Mouse (Mus musculus) large intestine, adult 2 months (tissue): Measurements from ENCODE around the gene Jag2. TPM values are rescaled to one million over a fixed set of nuclear protein-coding genes. Genes with fewer than 3 reads are reported as not detected.

Source experiments
- DNase-seq: peaks from one replicate; pipeline ENCODE4 v3.0.0-alpha.2; 2012; ENCODE audit warnings: low read depth, low spot score
- whole genome bisulfite sequencing: fragments of 180-500 bp; shearing (Covaris S2); methylation state at CpG from one replicate; pipeline ENCODE4 v1.1.7; 2018; 5-methylcytosine and 5-hydroxymethylcytosine counted together
- polyA plus RNA-seq: library from polyadenylated mRNA; depleted of rRNA; stranded (reverse); fragments of >200 nt; gene quantifications from 2 replicates; pipeline ENCODE4 v1.2.3, GENCODE M21; 2012; rRNA removed

Gene Jag2
- 4.6 and 6.0 TPM in 2 replicates for polyA plus RNA-seq

DNA sequence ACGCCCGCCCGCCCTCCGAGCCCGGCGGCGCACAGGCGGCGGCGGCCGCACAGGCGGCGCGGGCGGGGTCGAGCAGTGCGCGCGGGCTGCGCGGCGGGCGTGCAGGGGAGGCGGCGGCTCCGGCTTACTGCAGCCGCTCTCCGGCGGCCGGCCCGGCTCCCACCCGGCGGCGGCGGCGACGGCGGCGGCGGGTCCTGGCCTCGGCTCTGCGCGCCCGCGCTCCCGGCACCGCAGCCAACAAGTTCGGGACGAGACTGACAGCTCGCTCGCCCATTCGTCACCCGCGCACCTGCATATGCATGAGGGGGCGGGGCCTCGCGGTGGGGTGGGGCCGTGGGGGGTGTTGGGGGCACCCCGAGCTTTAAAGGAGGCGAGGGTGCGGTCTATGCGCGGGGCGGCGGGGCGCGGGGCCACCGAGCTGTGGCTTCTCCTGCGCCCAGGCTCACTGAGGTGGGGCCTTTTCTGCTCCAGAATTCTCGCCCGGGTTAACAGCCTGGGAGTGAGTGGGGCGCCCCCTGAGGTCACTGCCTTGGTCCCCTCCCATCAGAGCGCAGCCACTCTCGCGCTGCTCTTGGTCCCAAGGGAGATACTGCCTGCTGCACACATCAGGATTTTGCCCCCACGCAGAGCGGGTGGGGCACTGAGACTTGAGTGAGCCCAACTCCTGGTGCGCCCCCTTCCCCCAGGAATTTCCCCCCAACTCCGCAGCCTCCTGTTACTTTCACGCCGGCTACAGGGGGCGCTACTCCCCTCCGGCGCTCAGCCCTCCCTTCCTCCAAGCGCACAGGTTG is at the start of gene Jag2:
Gene Jag2, minus strand, starts transcription at position 215 of the 791 bp plus-strand sequence.
- WGBS, result 6% methylated on average over 85 of the region's 85 CpGs
- DNase-seq, result no peak

DNA sequence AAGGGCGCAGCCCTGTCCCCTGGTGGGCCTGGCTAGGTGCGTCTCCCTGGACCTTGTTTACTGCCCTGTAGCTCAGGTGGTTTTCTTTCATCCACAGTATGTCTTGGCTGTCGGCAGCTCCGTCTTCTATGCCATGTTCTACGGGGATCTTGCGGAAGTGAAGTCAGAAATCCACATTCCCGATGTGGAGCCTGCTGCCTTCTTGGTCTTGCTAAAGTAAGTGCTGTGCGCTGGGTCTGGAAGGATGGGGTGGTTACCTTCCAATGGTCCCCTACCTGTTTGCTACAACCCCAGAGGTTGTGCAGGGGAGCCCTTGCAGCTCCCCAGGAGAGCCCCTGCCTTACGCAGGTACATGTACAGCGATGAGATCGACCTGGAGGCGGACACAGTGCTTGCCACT is 47.6 kb upstream of the Jag2 start:
- WGBS, result 37% methylated on average over 12 of the region's 12 CpGs
- no peak for DNase-seq

DNA sequence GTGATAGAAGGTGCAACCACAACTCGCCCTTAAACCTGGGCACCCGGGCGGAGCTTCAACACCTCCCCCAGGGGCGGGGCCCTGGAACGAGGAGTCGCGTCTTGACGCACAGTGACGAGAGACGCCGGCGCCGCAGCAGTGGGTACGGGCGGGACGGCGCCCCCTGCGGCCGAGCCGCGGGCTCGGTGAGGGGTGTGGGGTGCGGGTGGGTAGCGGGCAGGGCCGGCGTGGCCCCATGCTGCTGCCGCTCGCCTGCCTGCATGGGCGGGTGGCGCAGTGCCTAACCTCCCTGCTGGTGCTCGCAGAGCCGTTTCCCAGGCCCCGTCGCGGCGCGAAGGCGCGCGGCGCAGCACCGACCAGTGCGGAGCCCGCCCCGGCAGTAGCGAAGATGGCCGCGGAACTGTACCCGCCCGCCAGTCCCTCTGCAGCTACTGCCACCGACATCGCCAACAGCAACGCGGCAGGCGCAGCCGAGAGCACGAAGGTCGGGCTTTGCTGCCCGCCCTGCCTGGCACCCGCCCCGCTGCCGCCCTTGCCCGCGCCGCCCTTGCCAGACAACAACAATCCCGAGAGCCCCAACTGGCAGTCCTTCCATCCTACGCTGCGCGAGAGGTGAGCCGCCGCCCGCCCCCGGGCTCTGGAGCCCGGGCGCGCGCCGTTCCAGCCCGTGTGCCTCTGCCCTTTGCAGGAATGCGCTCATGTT is 46.9 kb upstream of the Jag2 start, which contains the start of gene Btbd6:
Gene Btbd6, plus strand, starts transcription at position 112 of the 703 bp plus-strand sequence.
- DNase-seq, result peak; percentile 67
- WGBS, result under 1% methylated on average over 80 of the region's 80 CpGs

DNA sequence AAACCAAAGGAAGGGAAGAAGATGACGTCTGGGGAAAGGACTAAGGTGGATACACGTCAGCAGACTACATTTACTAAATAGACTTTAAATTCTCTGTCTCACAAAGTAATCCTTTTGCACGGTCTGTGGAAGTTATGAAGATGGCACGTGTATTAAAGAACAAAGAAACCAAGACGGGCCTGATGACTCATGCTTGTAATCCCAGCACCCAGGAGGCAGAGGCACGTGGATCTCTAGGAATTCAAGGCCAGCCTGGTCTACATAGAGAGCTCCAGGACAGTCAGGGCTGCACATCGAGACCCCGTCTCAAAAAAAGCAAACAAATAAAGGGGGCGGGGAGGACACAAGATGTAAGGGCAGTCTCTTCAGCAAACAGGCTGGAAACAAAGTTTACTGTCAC is 45.2 kb upstream of the Jag2 start:
- 81% methylated on average over 9 of the region's 9 CpGs for WGBS
- DNase-seq, result no peak

DNA sequence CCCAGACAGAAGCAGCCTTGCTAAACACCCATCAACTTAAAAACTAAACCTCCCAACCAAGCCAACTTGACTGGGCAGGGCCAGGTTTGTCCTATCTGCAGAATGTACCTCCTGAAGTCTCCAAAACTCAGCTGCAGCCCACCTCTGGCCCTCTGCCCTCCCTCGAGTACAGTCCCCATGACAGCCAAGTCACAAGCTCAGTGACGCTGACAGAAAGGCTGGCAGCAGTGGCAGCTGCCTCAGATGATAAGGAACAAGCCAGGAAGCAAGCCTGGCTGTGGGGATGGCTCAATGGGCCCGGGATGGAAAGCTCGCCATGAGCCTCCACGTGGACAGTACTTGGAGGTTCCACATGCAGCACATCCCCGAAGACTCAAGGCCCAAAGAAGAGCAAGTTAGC is 40.0 kb upstream of the Jag2 start:
- WGBS, result 92% methylated on average over 6 of the region's 6 CpGs
- no peak for DNase-seq

DNA sequence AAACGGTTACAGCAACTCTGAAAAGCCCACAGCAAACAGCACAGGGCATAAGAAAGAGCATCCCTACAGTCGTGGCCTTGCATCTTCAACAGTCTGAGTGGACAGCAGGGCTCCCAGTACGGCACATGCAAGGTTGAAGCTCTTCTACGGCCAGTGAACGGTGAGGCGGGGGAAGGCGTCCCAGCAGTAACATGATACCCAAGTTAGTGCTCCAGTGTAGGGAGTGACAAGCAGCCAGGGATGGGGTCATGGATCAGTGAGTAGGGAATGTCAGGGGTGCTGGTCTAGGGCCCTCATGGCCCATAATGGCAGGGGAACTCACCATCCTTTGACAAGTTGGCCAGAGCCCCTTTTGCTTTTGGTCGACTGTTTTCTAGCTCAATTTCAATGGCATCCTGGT is 39.4 kb upstream of the Jag2 start:
- 72% methylated on average over 8 of the region's 8 CpGs for WGBS
- DNase-seq, result no peak

DNA sequence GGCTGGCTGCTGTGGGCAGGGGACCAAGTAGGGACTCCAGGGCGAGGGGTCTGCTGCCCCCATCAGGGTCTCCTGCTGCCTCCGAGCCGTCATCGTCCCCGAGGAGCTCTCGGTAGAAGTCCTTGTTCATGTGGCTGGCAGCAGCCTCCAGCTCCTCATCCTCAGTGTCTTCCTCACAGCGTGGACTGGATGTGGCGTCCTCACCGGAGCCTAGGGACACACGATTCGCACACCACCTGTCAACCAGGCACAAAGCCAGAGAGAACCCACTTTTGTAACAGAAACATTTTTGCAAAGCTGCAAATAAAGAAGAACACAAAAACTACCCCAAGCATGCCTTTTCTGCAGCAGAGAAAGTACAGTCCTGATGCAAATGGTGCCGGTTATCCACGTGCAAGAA is 36.2 kb upstream of the Jag2 start:
- WGBS, result 94% methylated on average over 13 of the region's 13 CpGs
- no peak for DNase-seq

DNA sequence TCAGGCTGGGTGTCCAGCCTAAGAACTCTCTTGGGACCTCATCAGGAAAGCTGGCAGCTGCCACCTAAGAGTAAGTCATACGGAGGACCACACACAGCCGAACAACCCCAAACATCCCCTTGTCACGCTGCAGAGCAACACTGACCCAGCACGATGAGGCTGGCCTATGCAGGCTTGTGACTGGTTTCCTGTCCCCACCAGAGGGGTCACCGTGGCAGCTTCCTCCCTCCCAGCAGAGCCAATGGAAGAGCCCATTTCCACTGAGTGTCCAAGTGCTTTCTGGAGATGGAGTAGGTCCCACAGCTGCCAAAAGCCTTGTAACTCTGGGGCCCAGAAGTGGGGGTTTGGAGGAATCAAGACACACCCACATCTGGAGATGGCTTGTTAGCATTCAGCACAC is 32.3 kb upstream of the Jag2 start:
- 68% methylated on average over 5 of the region's 5 CpGs for WGBS
- no peak for DNase-seq

DNA sequence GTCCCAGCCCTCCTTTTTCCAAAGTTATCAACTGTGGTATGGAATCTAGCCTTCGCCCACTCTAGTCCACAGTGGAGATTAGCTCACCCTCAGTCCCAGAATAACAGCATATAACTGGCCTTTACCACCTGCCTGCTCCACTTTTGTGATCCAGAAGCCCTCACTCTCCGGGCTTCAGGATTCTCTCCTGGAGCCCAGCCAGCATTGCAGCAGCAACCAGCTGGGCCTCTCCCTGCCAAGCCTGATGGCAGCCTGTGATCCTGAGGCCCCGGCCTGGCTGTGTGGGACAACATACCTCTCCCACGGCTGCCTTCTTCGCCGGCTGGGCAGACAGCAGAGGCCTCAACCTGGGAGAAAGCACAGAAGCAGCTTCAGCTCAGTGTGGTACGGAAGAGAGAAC is 31.9 kb upstream of the Jag2 start:
- 70% methylated on average over 7 of the region's 7 CpGs for WGBS
- no peak for DNase-seq

DNA sequence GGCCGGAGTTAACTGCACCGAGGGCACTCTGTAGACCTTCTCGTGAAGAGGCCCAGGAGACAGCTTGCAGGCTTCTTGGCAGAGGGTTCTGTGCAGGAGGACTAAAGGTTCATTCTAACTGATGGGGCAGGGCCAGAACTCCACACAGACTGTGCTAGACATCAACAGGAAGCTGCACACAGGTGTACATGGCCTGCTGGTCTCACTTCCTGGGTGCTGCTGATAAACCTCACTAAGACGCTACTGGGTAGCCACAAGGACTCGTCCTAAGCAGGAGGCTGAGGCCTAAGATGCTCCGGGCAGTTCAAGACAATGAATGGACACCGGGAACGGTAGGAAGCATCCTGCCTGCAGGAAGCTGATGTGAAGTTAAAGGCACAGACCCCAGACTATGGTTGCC is 29.8 kb upstream of the Jag2 start:
- DNase-seq, result no peak
- 87% methylated on average over 8 of the region's 8 CpGs for WGBS

DNA sequence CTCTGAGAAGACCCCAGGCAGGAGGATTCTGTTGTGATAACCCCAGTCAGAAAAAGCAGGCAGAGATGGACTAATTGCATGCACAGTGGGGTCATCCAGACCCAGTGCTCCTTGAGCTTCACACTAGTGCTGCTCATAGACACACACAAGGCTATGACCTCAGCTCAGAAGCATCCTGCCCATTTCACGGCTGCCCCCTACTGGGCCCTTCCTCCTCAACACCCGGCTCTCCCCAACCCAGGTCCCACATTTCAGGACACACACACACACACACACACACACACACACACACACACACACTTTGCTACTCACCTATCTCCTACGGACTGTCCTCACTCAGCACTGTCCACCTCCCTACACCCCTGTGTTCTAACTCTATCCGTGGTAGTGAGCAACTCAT is 28.7 kb upstream of the Jag2 start:
- WGBS, result 36% methylated on average over 4 of the region's 4 CpGs
- no peak for DNase-seq

DNA sequence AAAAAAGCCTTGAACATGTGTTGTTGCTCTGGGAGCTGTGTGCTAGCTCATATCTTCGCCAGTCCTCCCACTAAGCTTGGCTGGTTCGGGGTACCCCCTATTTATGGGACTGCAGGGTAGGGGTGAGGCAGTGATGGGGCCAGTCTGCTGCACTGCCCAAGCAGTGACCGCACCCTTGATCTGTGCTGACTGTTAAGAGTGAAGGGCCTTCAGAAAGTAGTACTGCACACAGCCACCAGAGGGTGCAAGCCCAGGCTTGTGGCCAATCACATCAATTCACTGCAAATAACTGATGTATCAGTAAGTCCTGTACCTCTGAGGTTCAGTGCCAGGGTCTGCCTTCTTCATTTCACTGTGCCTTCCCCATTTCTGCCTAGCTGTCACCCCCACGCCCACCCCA is 26.2 kb upstream of the Jag2 start:
- no peak for DNase-seq
- 32% methylated on average over 4 of the region's 4 CpGs for WGBS

DNA sequence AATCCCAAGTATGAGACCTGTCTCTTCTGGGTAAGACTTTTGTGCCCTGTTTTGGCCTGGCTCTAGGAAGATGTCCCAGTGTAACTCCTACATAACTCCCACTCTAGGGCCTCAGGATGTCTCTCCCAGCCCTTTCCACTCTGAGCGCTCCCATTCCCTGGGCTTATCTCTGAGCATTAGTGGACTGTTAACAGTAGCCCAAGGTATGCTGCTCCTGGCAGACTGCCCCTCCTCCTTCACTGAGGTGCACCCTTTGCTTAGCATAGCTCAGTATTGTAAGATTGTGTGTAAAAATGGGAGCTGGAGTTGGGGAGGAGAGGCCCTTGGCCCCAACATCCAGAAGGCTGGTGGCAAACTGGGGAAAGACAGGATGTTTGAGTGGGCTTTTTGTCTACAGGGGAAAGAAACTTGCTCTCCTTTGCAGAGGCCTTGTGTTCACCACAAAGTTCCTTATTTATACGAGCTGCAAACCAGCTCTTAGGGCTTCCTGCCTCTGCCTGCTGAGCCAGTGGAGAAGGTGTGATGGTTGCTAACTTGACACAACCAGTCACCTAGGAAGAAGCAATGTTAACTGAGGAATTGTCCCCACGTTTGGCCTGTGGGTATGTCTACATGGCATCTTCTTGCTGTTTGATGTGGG is 23.5 kb upstream of the Jag2 start:
- WGBS, result 70% methylated on average over 3 of the region's 3 CpGs
- DNase-seq, result no peak

DNA sequence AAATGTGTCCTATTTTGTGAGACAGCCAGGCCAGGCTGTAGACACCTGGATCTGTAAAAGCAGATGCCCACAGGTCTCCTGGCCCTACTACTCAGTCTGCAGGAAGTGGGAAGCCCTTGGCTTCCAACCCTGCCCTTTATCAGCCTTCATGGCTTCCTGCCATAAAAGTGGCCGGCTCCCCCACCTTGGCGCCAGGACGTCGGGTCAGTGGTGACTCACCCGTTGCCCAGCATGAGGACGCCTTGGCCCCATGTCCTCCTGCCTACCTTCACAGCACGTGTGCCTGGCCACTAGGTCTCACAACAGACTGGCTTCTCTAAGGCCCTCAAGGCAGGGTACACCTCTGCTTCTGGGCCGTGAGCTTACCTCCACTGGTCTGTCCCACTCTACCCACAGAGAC is 22.9 kb upstream of the Jag2 start:
- no peak for DNase-seq
- WGBS, result 11% methylated on average over 8 of the region's 8 CpGs

DNA sequence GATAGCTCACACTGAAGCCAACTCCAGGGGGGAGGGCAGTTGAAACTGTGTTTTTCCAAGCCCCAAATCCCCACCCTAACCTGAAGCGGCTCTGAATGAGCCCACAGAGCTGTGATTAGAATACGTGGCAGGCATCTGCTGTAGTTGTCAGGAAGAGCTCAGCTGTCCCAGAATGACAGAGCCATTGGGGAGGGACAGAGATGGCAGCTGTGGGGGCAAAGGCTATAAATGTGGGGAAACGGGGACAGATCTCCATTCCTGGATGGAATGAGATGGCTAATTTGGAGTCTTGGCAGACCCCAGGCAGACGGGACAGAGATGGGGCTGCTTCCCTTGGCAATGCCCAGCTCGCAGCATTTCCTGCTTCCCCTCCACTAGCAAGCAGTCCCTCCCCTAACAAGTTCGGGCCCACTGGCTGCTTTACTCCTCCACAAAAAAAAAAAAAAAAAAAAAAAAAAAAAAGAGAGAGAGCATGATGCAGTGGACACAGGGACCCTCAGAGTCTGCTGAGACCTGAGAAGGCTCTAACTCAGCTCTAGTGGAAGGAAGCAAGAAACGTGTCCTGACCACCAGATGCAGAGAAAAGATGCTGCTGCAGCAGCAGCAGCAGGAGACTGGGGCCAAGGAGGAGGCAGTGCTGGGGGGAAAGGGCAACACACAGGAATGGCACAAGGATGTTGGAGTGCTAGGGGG is 21.7 kb upstream of the Jag2 start:
- WGBS, result 30% methylated on average over 7 of the region's 7 CpGs
- no peak for DNase-seq

DNA sequence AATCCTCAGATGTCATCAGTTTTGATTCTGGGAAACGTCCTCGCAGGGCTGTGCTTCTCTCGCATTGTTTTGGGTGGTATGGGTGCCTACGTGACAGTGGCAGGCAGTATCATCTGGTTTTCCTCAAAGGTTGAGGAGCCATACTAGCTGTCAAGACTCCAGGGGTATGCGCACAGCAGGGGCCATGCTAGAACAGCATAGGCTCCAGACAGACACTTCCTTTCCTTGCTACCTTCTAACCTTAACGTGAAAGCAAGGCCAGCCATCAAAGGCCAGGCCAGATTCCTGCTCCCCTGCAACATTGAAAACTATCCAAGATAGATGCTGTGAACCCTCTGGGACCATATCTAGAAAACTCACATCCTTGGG is 21.2 kb upstream of the Jag2 start:
- DNase-seq, result no peak
- 12% methylated on average over 6 of the region's 6 CpGs for WGBS

DNA sequence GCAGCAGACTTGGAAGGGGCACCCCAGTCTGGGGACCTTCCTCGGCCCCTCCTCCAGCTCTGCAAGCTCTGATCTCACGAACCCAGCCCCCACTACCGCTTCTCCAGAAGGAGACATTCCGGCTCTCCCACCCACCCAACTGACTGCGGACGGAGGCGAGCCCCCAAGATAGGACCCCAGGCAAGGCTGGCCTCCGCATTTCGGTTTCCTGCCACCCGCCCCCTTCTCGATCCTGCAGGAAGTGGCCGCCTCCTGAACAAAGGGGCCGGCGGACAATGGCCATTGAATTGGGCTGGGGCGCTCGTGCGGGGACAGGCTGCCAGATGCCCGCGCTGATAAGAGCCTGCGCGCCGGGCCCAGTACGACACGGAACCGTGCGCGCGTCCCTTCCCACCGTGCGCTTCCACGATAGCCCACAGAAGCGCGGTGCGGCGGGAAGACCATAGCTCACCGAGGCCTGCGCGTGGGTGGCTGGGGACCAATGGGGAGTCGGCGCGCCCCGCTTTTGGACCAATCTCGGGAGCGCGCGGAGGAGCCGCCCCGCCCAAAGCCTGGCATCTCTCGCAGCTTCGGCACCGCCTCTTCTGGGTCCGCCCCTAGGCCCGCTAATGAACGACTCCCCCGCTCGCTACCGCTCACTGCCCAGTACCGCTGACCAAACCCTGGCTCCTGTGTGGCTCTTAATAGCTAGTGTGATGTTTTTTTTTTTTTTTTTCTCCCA is 20.6 kb upstream of the Jag2 start:
- DNase-seq, result no peak
- WGBS, result under 1% methylated on average over 58 of the region's 58 CpGs

DNA sequence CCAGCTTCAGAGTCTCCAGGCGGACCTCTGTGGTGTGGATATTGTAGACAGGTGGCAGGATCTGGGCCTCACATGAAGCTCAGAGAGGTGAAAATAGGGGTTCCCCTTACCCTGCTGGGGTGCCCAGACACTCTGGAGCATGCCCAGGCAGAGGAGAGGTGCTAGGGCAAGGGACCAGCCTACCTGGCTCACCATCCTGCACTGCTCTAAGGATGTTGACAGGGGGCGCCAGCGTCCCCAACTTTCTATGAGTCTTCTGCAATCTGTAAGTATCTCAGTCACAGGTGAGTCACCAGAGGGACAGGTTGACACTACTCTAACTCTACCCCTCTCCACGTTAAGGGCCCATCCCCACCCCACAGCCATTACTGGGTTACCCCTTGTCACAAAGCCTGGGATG is 17.7 kb upstream of the Jag2 start:
- no peak for DNase-seq
- 30% methylated on average over 4 of the region's 4 CpGs for WGBS

DNA sequence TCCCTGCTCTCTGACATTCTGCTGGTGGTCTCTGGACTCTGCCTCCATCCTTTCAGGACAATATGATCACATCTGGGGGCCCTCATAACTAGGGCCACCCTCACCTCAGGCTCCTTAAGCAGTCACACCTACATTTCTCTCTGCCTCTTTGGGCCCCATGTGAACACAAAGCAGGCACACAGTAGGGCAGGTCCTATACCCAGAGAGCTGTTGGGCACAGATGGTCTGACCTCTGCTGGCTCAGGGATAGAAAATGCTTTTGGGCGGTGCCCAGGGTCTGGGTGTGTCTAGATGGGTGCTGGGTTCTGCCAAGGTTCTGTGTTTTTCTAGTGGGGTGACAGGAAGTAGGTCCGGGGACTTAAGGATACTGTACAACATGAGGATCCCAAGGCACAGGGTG is 14.1 kb upstream of the Jag2 start:
- DNase-seq, result no peak
- WGBS, result 47% methylated on average over 2 of the region's 2 CpGs
